Mouse (Mus musculus): ENCODE measurements around the gene Unc93a2. TPM values are rescaled to one million over a fixed set of nuclear protein-coding genes. Genes with fewer than 3 reads are reported as not detected.
"Not testable (repeated sequence)": the region's sequence is repeated elsewhere in the genome, so short reads cannot be mapped to it uniquely, and the experiment has no call there.

Unc93a2 gene
- polyA plus RNA-seq, 1 experiment, result 56.5 TPM

- not testable (repeated sequence) for H3K27ac ChIP-seq (ENCODE audit: insufficient read depth, low read depth, low read length); H3K4me1 ChIP-seq (ENCODE audit: control insufficient read depth, insufficient read depth, insufficient read length, low read length)
- WGBS, result 59% methylated on average over 5 of the region's 7 CpGs
These were observed 18.4 kb downstream of the Unc93a2 start for GRCm38 (mm10) chr17:7366676-7367374.

GRCm38 (mm10) chr17:7366265-7366664 is 19.0 kb downstream of the Unc93a2 start:
- no CpG with 5 or more reads among the region's 1 CpGs for WGBS
- not testable (repeated sequence) for H3K27ac ChIP-seq (ENCODE audit: insufficient read depth, low read depth, low read length); H3K36me3 ChIP-seq (ENCODE audit: control insufficient read depth, insufficient read depth, low read length); H3K27me3 ChIP-seq (ENCODE audit: control insufficient read depth, insufficient read depth, low read length); H3K4me3 ChIP-seq (ENCODE audit: low read depth, low read length); H3K4me1 ChIP-seq (ENCODE audit: control insufficient read depth, insufficient read depth, insufficient read length, low read length)

More at GRCm38 (mm10) chr17:7366676-7367374, 18.4 kb downstream of the Unc93a2 start:
- not testable (repeated sequence) for H3K27me3 ChIP-seq (ENCODE audit: control insufficient read depth, insufficient read depth, low read length); H3K36me3 ChIP-seq (ENCODE audit: control insufficient read depth, insufficient read depth, low read length); H3K4me3 ChIP-seq (ENCODE audit: low read depth, low read length)

GRCm38 (mm10) chr17:7365615-7366014 is 19.6 kb downstream of the Unc93a2 start:
- not testable (repeated sequence) for H3K4me3 ChIP-seq (ENCODE audit: low read depth, low read length); H3K27ac ChIP-seq (ENCODE audit: insufficient read depth, low read depth, low read length); H3K36me3 ChIP-seq (ENCODE audit: control insufficient read depth, insufficient read depth, low read length); H3K4me1 ChIP-seq (ENCODE audit: control insufficient read depth, insufficient read depth, insufficient read length, low read length); H3K27me3 ChIP-seq (ENCODE audit: control insufficient read depth, insufficient read depth, low read length)
- WGBS, result no CpG with 5 or more reads among the region's 3 CpGs

GRCm38 (mm10) chr17:7360749-7361465 is 24.4 kb downstream of the Unc93a2 start:
- H3K4me1 ChIP-seq (ENCODE audit: control insufficient read depth, insufficient read depth, insufficient read length, low read length); H3K27ac ChIP-seq (ENCODE audit: insufficient read depth, low read depth, low read length); H3K4me3 ChIP-seq (ENCODE audit: low read depth, low read length); H3K36me3 ChIP-seq (ENCODE audit: control insufficient read depth, insufficient read depth, low read length); H3K27me3 ChIP-seq (ENCODE audit: control insufficient read depth, insufficient read depth, low read length): not testable (repeated sequence)
- WGBS, result 79% methylated on average over 9 of the region's 9 CpGs

- not testable (repeated sequence) for H3K4me3 ChIP-seq (ENCODE audit: low read depth, low read length); H3K27me3 ChIP-seq (ENCODE audit: control insufficient read depth, insufficient read depth, low read length); H3K36me3 ChIP-seq (ENCODE audit: control insufficient read depth, insufficient read depth, low read length); H3K4me1 ChIP-seq (ENCODE audit: control insufficient read depth, insufficient read depth, insufficient read length, low read length); H3K27ac ChIP-seq (ENCODE audit: insufficient read depth, low read depth, low read length)
- 70% methylated on average over 4 of the region's 4 CpGs for WGBS
These were observed 25.5 kb downstream of the Unc93a2 start for GRCm38 (mm10) chr17:7359806-7360205.

- not testable (repeated sequence) for H3K27ac ChIP-seq (ENCODE audit: insufficient read depth, low read depth, low read length); H3K27me3 ChIP-seq (ENCODE audit: control insufficient read depth, insufficient read depth, low read length); H3K4me1 ChIP-seq (ENCODE audit: control insufficient read depth, insufficient read depth, insufficient read length, low read length); H3K4me3 ChIP-seq (ENCODE audit: low read depth, low read length); H3K36me3 ChIP-seq (ENCODE audit: control insufficient read depth, insufficient read depth, low read length)
- 81% methylated on average over 1 of the region's 1 CpGs for WGBS
These were observed 32.7 kb downstream of the Unc93a2 start, which contains the start of gene Ttll2 for GRCm38 (mm10) chr17:7352596-7352995. TSS of gene Ttll2 (minus strand) at chr17:7352696.

- H3K4me3 ChIP-seq (ENCODE audit: low read depth, low read length); H3K36me3 ChIP-seq (ENCODE audit: control insufficient read depth, insufficient read depth, low read length); H3K4me1 ChIP-seq (ENCODE audit: control insufficient read depth, insufficient read depth, insufficient read length, low read length); H3K27me3 ChIP-seq (ENCODE audit: control insufficient read depth, insufficient read depth, low read length); H3K27ac ChIP-seq (ENCODE audit: insufficient read depth, low read depth, low read length): not testable (repeated sequence)
- 39% methylated on average over 2 of the region's 3 CpGs for WGBS
These were observed 36.5 kb downstream of the Unc93a2 start for GRCm38 (mm10) chr17:7348765-7349164.

GRCm38 (mm10) chr17:7337381-7337780 is 47.9 kb downstream of the Unc93a2 start:
- not testable (repeated sequence) for H3K36me3 ChIP-seq (ENCODE audit: control insufficient read depth, insufficient read depth, low read length); H3K27ac ChIP-seq (ENCODE audit: insufficient read depth, low read depth, low read length); H3K4me3 ChIP-seq (ENCODE audit: low read depth, low read length); H3K4me1 ChIP-seq (ENCODE audit: control insufficient read depth, insufficient read depth, insufficient read length, low read length); H3K27me3 ChIP-seq (ENCODE audit: control insufficient read depth, insufficient read depth, low read length)
- WGBS, result 50% methylated on average over 9 of the region's 9 CpGs

- not testable (repeated sequence) for H3K36me3 ChIP-seq (ENCODE audit: control insufficient read depth, insufficient read depth, low read length); H3K27me3 ChIP-seq (ENCODE audit: control insufficient read depth, insufficient read depth, low read length); H3K27ac ChIP-seq (ENCODE audit: insufficient read depth, low read depth, low read length); H3K4me1 ChIP-seq (ENCODE audit: control insufficient read depth, insufficient read depth, insufficient read length, low read length); H3K4me3 ChIP-seq (ENCODE audit: low read depth, low read length)
- 49% methylated on average over 3 of the region's 5 CpGs for WGBS
These were observed 52.5 kb downstream of the Unc93a2 start for GRCm38 (mm10) chr17:7332745-7333144.

- 44% methylated on average over 7 of the region's 8 CpGs for WGBS
- H3K4me3 ChIP-seq (ENCODE audit: low read depth, low read length); H3K4me1 ChIP-seq (ENCODE audit: control insufficient read depth, insufficient read depth, insufficient read length, low read length); H3K27ac ChIP-seq (ENCODE audit: insufficient read depth, low read depth, low read length); H3K36me3 ChIP-seq (ENCODE audit: control insufficient read depth, insufficient read depth, low read length); H3K27me3 ChIP-seq (ENCODE audit: control insufficient read depth, insufficient read depth, low read length): not testable (repeated sequence)
These were observed 58.8 kb downstream of the Unc93a2 start for GRCm38 (mm10) chr17:7326415-7326814.

GRCm38 (mm10) chr17:7324346-7324745 is 60.9 kb downstream of the Unc93a2 start, which contains the start of gene Tcp10a:
TSS of gene Tcp10a (plus strand) at chr17:7324646.
- H3K4me3 ChIP-seq (ENCODE audit: low read depth, low read length); H3K27me3 ChIP-seq (ENCODE audit: control insufficient read depth, insufficient read depth, low read length); H3K4me1 ChIP-seq (ENCODE audit: control insufficient read depth, insufficient read depth, insufficient read length, low read length); H3K36me3 ChIP-seq (ENCODE audit: control insufficient read depth, insufficient read depth, low read length); H3K27ac ChIP-seq (ENCODE audit: insufficient read depth, low read depth, low read length): not testable (repeated sequence)
- WGBS, result 91% methylated on average over 5 of the region's 5 CpGs
